In genomic region chr7:24459440-24459839, GRCm38 (mm10) we compare ENCODE assay signal across 14 mouse cellular contexts. TPM values are rescaled to one million over a fixed set of nuclear protein-coding genes. Genes with fewer than 3 reads are reported as not detected.
DNase-seq lines count a peak whose midpoint lies in the region; ATAC-seq and TF ChIP-seq lines count a peak whose summit lies in the region.
"Had no signal": no experiment of that assay in that cellular context is flagged by ENCODE, and none has a peak within 500 bp of the region (broad histone marks: within the 10 kb centered on the region; RNA-seq: fewer than 3 reads in every experiment).

No protein-coding gene starts in this region.

- H3K9me3 ChIP-seq in ES-E14 (ENCODE audit: control insufficient read depth, insufficient read depth, low read depth, low read length) = no peaks in the 10 kb centered on the region
- no peaks in the 10 kb centered on the region for H3K9me3 ChIP-seq in intestine, embryonic 16.5 days (ENCODE audit: control insufficient read depth, low read length)
- H3K9me3 ChIP-seq in stomach, embryonic 16.5 days (replicated peaks; ENCODE audit: control insufficient read depth, low read length) = no peaks in the 10 kb centered on the region
- H3K9me3 ChIP-seq: embryonic facial prominence, embryonic 15.5 days had no signal

- no peak overlapping the region for H3K4me2 ChIP-seq in intestine, embryonic 16.5 days (ENCODE audit: low read depth, low read length)
- H3K4me2 ChIP-seq in stomach, embryonic 16.5 days (ENCODE audit: low read depth, low read length) = no peak overlapping the region
- H3K4me2 ChIP-seq: embryonic facial prominence, embryonic 15.5 days had no signal

- H3K27me3 ChIP-seq in intestine, embryonic 16.5 days (replicated peaks; ENCODE audit: control insufficient read depth, insufficient read depth, low read length) = no peaks in the 10 kb centered on the region
- H3K27me3 ChIP-seq in stomach, embryonic 16.5 days (ENCODE audit: control insufficient read depth, insufficient read depth, low read length) = no peaks in the 10 kb centered on the region

- H3K36me3 ChIP-seq in ES-E14 (ENCODE audit: control insufficient read depth, insufficient read depth, low read length, poor library complexity, severe bottlenecking) = no peaks in the 10 kb centered on the region
- no peaks in the 10 kb centered on the region for H3K36me3 ChIP-seq in intestine, embryonic 16.5 days (ENCODE audit: control insufficient read depth, insufficient read depth, low read length)
- no peaks in the 10 kb centered on the region for H3K36me3 ChIP-seq in stomach, embryonic 16.5 days (ENCODE audit: control insufficient read depth, insufficient read depth, low read length)
- H3K36me3 ChIP-seq: embryonic facial prominence, embryonic 15.5 days had no signal

- H3K4me3 ChIP-seq in ES-E14 (ENCODE audit: insufficient read depth in 1 of 2, low read depth in 1 of 2, low read length in 2 of 2, poor library complexity in 1 of 2, severe bottlenecking in 1 of 2) = no peak overlapping the region
- H3K4me3 ChIP-seq in intestine, embryonic 16.5 days (ENCODE audit: low read length) = no peak overlapping the region
- H3K4me3 ChIP-seq in stomach, embryonic 16.5 days (replicated peaks; ENCODE audit: low read length) = no peak overlapping the region
- H3K4me3 ChIP-seq: embryonic facial prominence, embryonic 15.5 days had no signal

- H3K27ac ChIP-seq in ES-E14 (ENCODE audit: insufficient read depth, low read depth, low read length, poor library complexity, severe bottlenecking) = peak overlapping the region; percentile 34; the same call in 1 of the 2 replicates
- H3K27ac ChIP-seq in intestine, embryonic 16.5 days (ENCODE audit: low read length) = peak overlapping the region; percentile 23; the same call in 1 of the 2 replicates
- peak overlapping the region; percentile 80 for H3K27ac ChIP-seq in stomach, embryonic 16.5 days (ENCODE audit: low read length)
- H3K27ac ChIP-seq: embryonic facial prominence, embryonic 15.5 days had no signal

- H3K9ac ChIP-seq in ES-E14 (ENCODE audit: insufficient read depth, low read depth, low read length, poor library complexity, severe bottlenecking) = no peak overlapping the region
- no peak overlapping the region for H3K9ac ChIP-seq in intestine, embryonic 16.5 days (ENCODE audit: low read depth, low read length)
- no peak overlapping the region for H3K9ac ChIP-seq in stomach, embryonic 16.5 days (ENCODE audit: low read length)
- H3K9ac ChIP-seq: embryonic facial prominence, embryonic 15.5 days had no signal

- peaks cover 8 to 38% of the 10 kb centered on the region in 2 experiments; a peak in 3 of 4 replicates for H3K4me1 ChIP-seq in ES-E14 (ENCODE audit: control insufficient read depth in 2 of 2, insufficient read depth in 2 of 2, low read length in 2 of 2, poor library complexity in 1 of 2)
- peaks cover 34% of the 10 kb centered on the region for H3K4me1 ChIP-seq in intestine, embryonic 16.5 days (ENCODE audit: control insufficient read depth, insufficient read depth, low read length)
- peaks cover 8% of the 10 kb centered on the region; the same call in 1 of the 2 replicates for H3K4me1 ChIP-seq in stomach, embryonic 16.5 days (ENCODE audit: control insufficient read depth, insufficient read depth, low read length)

- 60% methylated on average over 5 of the region's 5 CpGs for WGBS in intestine, embryonic 16.5 days
- 60% methylated on average over 5 of the region's 5 CpGs for WGBS in stomach, embryonic 16.5 days

- peak; percentile 48 for ATAC-seq in intestine, embryonic 16.5 days
- peak; percentile 44; the same call in 1 of the 2 replicates for ATAC-seq in stomach, embryonic 16.5 days (ENCODE audit: insufficient read depth, low FRiP score)
- ATAC-seq: forebrain, embryonic 16.5 days had no signal

- in situ Hi-C loops in ES-E14 (cut with MboI; ENCODE audit: low sequenced_read_pairs in 2 of 2, unreplicated experiment in 2 of 2) = no loop called here

- peak; percentile 51 to 53 for DNase-seq in lung, adult 18-20 months
- no peak for DNase-seq in lung, postnatal 14 days
- no peak for DNase-seq in ES-E14 (ENCODE audit: low read depth, low spot score)
- no peak for DNase-seq in right cerebral cortex, postnatal 14 days
- DNase-seq in layer of hippocampus, postnatal 25 days (ENCODE audit: extremely low spot score in 1 of 2, low spot score in 1 of 2) = no peak
- DNase-seq: left cerebral cortex, postnatal 4 days; thymus, postnatal 25 days had no signal

TF ChIP-seq in ES-E14, 5 proteins besides CTCF, POLR2A, EP300 and RAD21:
- TF ChIP-seq ZNF384 (IDR thresholded peaks at IDR 0.05; ENCODE audit: low read depth, low read length) = no peak
- TF ChIP-seq MAFK (IDR thresholded peaks at IDR 0.05; ENCODE audit: insufficient read depth, low read depth, low read length) = peak; percentile 86
- no peak for TF ChIP-seq HCFC1 (IDR thresholded peaks at IDR 0.05; ENCODE audit: borderline replicate concordance, insufficient read depth, low read length)
- no peak for TF ChIP-seq ZC3H11A (IDR thresholded peaks at IDR 0.05; ENCODE audit: borderline replicate concordance, low read depth, low read length)

RNA-seq across cellular contexts. Expression of gene Plaur, which starts 2.8 kb away (rescaled TPM):
- 99.5 and 118 TPM in 2 replicates for total RNA-seq in ES-E14 (2012; rRNA removed)
- polyA plus RNA-seq in intestine, embryonic 16.5 days (2015; fragmentation: Nextera tagmentation; extraction: Ambion mirVana) = 8.0 and 9.7 TPM in 2 replicates
- 13.3 and 15.4 TPM in 2 replicates for polyA plus RNA-seq in stomach, embryonic 16.5 days (2015; fragmentation: Nextera tagmentation; extraction: Ambion mirVana)
- total RNA-seq in layer of hippocampus, postnatal 25 days (2021) = 1 to 10 TPM in 1 of 2 experiments, under 1 TPM in 1; 0.40 to 1.0 TPM

RNA-seq across cellular contexts. Expression of gene Irgc1, which starts 7.3 kb away (rescaled TPM):
- 0.16 TPM in 1 of 2 replicates, not detected in the other for total RNA-seq in ES-E14 (2012; rRNA removed)
- 0.07 TPM in 1 of 2 replicates, not detected in the other for polyA plus RNA-seq in intestine, embryonic 16.5 days (2015; fragmentation: Nextera tagmentation; extraction: Ambion mirVana)
- polyA plus RNA-seq in stomach, embryonic 16.5 days (2015; fragmentation: Nextera tagmentation; extraction: Ambion mirVana) = 0.17 and 0.26 TPM in 2 replicates
- total RNA-seq in layer of hippocampus, postnatal 25 days (2021) = not detected
- total RNA-seq: heart, postnatal 25 days; layer of hippocampus, adult 18-20 months; left cerebral cortex, postnatal 4 days; MEL had no signal
- polyA plus RNA-seq: embryonic facial prominence, embryonic 15.5 days; forebrain, embryonic 16.5 days had no signal

RNA-seq across cellular contexts. Expression of gene Cadm4, which starts 22.4 kb away (rescaled TPM):
- total RNA-seq in ES-E14 (2012; rRNA removed) = 10.8 and 21.4 TPM in 2 replicates
- 1.2 and 1.5 TPM in 2 replicates for polyA plus RNA-seq in intestine, embryonic 16.5 days (2015; fragmentation: Nextera tagmentation; extraction: Ambion mirVana)
- 4.4 TPM in 2 replicates for polyA plus RNA-seq in stomach, embryonic 16.5 days (2015; fragmentation: Nextera tagmentation; extraction: Ambion mirVana)
- total RNA-seq in layer of hippocampus, postnatal 25 days (2021) = 100 to 1,000 TPM; 156 to 179 TPM

RNA-seq across cellular contexts. Expression of gene Zfp428, which starts 47.4 kb away (rescaled TPM):
- total RNA-seq in ES-E14 (2012; rRNA removed) = 94.1 and 114 TPM in 2 replicates
- 26.3 and 26.6 TPM in 2 replicates for polyA plus RNA-seq in intestine, embryonic 16.5 days (2015; fragmentation: Nextera tagmentation; extraction: Ambion mirVana)
- polyA plus RNA-seq in stomach, embryonic 16.5 days (2015; fragmentation: Nextera tagmentation; extraction: Ambion mirVana) = 22.3 and 24.6 TPM in 2 replicates
- 10 to 100 TPM; 39.8 to 45.0 TPM for total RNA-seq in layer of hippocampus, postnatal 25 days (2021)

RNA-seq across cellular contexts. Expression of gene AC161166.1, which starts 52.8 kb away (rescaled TPM):
- total RNA-seq in ES-E14 (2012; rRNA removed) = 1.2 and 1.6 TPM in 2 replicates
- polyA plus RNA-seq in intestine, embryonic 16.5 days (2015; fragmentation: Nextera tagmentation; extraction: Ambion mirVana) = 0.13 and 0.20 TPM in 2 replicates
- polyA plus RNA-seq in stomach, embryonic 16.5 days (2015; fragmentation: Nextera tagmentation; extraction: Ambion mirVana) = 0.19 and 0.30 TPM in 2 replicates
- total RNA-seq in layer of hippocampus, postnatal 25 days (2021) = not detected
- total RNA-seq: heart, postnatal 25 days; layer of hippocampus, adult 18-20 months; left cerebral cortex, postnatal 4 days; MEL had no signal

Comparison
In these comparisons a context has a peak if more than half of its experiments do, and no peak if none do; other contexts are left out.
1. DNase-seq: peak in lung, adult 18-20 months (2 of 2); none in lung, postnatal 14 days (single experiment), ES-E14 (single experiment), right cerebral cortex, postnatal 14 days (single experiment) and layer of hippocampus, postnatal 25 days (0 of 2).
2. H3K27ac ChIP-seq: peak in every context shown above with its lines; median percentile 80 in stomach, embryonic 16.5 days; 34 in ES-E14; 23 in intestine, embryonic 16.5 days.
3. RNA of gene Plaur, which starts 2.8 kb away (total RNA-seq): 99.5 to 118 TPM in ES-E14; 0.40 to 1.0 TPM in layer of hippocampus, postnatal 25 days; every median in the first group is over 10 times any median in the second.